In the genomic region with DNA sequence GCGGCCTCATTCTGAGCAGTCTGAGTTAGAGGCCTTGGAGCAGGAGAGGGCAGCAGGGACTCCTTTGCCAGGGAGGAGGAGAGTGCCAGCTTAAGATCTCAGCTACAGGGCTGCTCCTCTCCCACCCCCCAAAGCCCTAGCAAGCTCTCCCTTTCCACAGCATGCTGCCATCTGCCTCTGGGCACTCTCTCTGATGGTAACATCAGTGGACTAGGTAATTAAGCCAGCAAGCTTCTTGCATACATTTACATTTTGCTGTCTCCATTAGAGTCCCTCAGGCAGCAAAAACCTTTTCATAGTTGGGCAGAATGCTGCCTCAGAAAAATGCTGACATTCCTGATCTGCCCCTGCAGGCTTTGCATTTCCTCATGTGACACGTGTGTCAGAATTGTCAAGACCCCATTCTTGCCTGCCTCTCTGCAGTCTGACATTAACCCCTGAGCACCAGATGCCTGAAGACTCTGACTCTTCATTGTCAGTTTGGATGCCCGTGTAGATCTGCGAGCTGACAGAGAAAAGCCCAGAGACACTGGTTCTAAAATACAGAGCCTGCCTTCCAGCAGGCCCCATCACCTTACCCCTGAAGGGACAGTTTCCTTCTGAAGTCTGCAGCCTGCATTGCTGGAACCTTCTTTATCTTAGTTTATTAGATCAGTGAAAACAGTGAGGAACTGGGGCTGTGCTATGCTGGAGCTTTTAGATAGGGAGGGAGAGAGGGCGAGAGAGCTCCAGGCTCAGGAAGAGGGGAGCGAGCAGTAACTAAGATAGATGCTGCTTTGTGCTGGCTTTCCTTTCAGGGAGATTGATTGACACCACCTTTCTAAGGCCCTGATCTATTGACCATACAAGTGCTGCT, we compare ENCODE assay signal across 10 mouse cellular contexts. TPM values are rescaled to one million over a fixed set of nuclear protein-coding genes. Genes with fewer than 3 reads are reported as not detected.
DNase-seq lines count a peak whose midpoint lies in the region; ATAC-seq lines count a peak whose summit lies in the region.
"Had no signal": no experiment of that assay in that cellular context is flagged by ENCODE, and none has a peak within 500 bp of the region (broad histone marks: within the 10 kb centered on the region; RNA-seq: fewer than 3 reads in every experiment).

No protein-coding gene starts in this region.

- H3K4me2 ChIP-seq in hindbrain, embryonic 14.5 days (replicated peaks), result no peak overlapping the region
- no peak overlapping the region for H3K4me2 ChIP-seq in neural tube, embryonic 13.5 days

- H3K4me3 ChIP-seq in hindbrain, embryonic 14.5 days (replicated peaks; ENCODE audit: low read length), result no peak overlapping the region
- H3K4me3 ChIP-seq in neural tube, embryonic 13.5 days, result no peak overlapping the region

- peak; percentile 81 for DNase-seq in left cerebral cortex, postnatal 4 days
- no peak for DNase-seq in left cerebral cortex, adult 11 months (ENCODE audit: low spot score)
- peak; percentile 61 to 63 for DNase-seq in cerebellum, postnatal 25 days
- DNase-seq in hindbrain, embryonic 14.5 days (ENCODE audit: low spot score), result peak; percentile 57
- DNase-seq in adrenal gland, postnatal 4 days (ENCODE audit: low spot score in 2 of 2), result no peak
- no peak for DNase-seq in urinary bladder, postnatal 10 days (ENCODE audit: low spot score)
- no peak for DNase-seq in heart, postnatal 10 days
- DNase-seq: adrenal gland, postnatal 36 days; kidney, adult 9 months had no signal

- peak overlapping the region; percentile 86 for H3K27ac ChIP-seq in hindbrain, embryonic 14.5 days
- peak overlapping the region; percentile 85 for H3K27ac ChIP-seq in neural tube, embryonic 13.5 days (replicated peaks)

- H3K9ac ChIP-seq in hindbrain, embryonic 14.5 days, result no peak overlapping the region; the same call in 1 of the 2 replicates
- H3K9ac ChIP-seq in neural tube, embryonic 13.5 days, result no peak overlapping the region

- no peaks in the 10 kb centered on the region; the same call in 1 of the 2 replicates for H3K36me3 ChIP-seq in hindbrain, embryonic 14.5 days (replicated peaks; ENCODE audit: control insufficient read depth, insufficient read depth)
- H3K36me3 ChIP-seq in neural tube, embryonic 13.5 days, result no peaks in the 10 kb centered on the region

- H3K4me1 ChIP-seq in hindbrain, embryonic 14.5 days (replicated peaks; ENCODE audit: control insufficient read depth, insufficient read depth, low read length), result peaks cover 24% of the 10 kb centered on the region
- peaks cover 16% of the 10 kb centered on the region for H3K4me1 ChIP-seq in neural tube, embryonic 13.5 days (replicated peaks)

- no peaks in the 10 kb centered on the region for H3K9me3 ChIP-seq in hindbrain, embryonic 14.5 days (ENCODE audit: control insufficient read depth, low read length)
- H3K9me3 ChIP-seq in neural tube, embryonic 13.5 days, result no peaks in the 10 kb centered on the region

- 26% methylated on average over 6 of the region's 6 CpGs for WGBS in hindbrain, embryonic 14.5 days
- 36% methylated on average over 6 of the region's 6 CpGs for WGBS in neural tube, embryonic 13.5 days

- intact Hi-C loops in left cerebral cortex, postnatal 4 days (cut with DNase I), result no loop called here
- intact Hi-C loops in heart, postnatal 10 days (cut with DNase I), result no loop called here

- no peaks in the 10 kb centered on the region for H3K27me3 ChIP-seq in hindbrain, embryonic 14.5 days (ENCODE audit: control insufficient read depth, insufficient read depth, low read length)
- no peaks in the 10 kb centered on the region for H3K27me3 ChIP-seq in neural tube, embryonic 13.5 days

- peak; percentile 91 for ATAC-seq in hindbrain, embryonic 14.5 days (ENCODE audit: low FRiP score)
- ATAC-seq in neural tube, embryonic 13.5 days (ENCODE audit: low read depth), result peak; percentile 92

RNA-seq across cellular contexts. Expression of a gene that starts 44.4 kb away (rescaled TPM):
- total RNA-seq in left cerebral cortex, postnatal 4 days (2021), result 10 to 100 TPM; 20.5 to 21.6 TPM
- 49.0 and 51.5 TPM in 2 replicates for polyA plus RNA-seq in hindbrain, embryonic 14.5 days (2014; fragmentation: Nextera tagmentation; extraction: Ambion mirVana)
- 72.0 and 77.2 TPM in 2 replicates for polyA plus RNA-seq in neural tube, embryonic 13.5 days (2015; fragmentation: Nextera tagmentation; extraction: Ambion mirVana)
- total RNA-seq in adrenal gland, postnatal 4 days (2021), result 100 to 1,000 TPM; 140 to 148 TPM
- 10 to 100 TPM; 87.8 to 90.0 TPM for total RNA-seq in heart, postnatal 10 days (2021)

Comparison
In these comparisons a context has a peak if more than half of its experiments do, and no peak if none do; other contexts are left out.
1. DNase-seq: peak in left cerebral cortex, postnatal 4 days (single experiment), cerebellum, postnatal 25 days (2 of 2) and hindbrain, embryonic 14.5 days (single experiment); none in left cerebral cortex, adult 11 months (single experiment), adrenal gland, postnatal 4 days (0 of 2), urinary bladder, postnatal 10 days (single experiment) and heart, postnatal 10 days (0 of 2).